Mouse (Mus musculus): Measurements from ENCODE around the gene Gm8926.
"Not testable (repeated sequence)": the region's sequence is repeated elsewhere in the genome, so short reads cannot be mapped to it uniquely, and the experiment has no call there.

Gene Gm8926

GRCm38 (mm10) chr5:11770248-11770647 lies at the start of gene Gm8926:
TSS of gene Gm8926 (plus strand) at chr5:11770548.
- not testable (repeated sequence) for DNase-seq (ENCODE audit: low read depth, low spot score)
